Mouse (Mus musculus) cerebellum, adult (tissue): ENCODE measurements around the gene Ano4.

Source experiments
- ATAC-seq: cut with Nextera tagmentation; 2 replicates; pipeline ENCODE4 v1.9.2; 2017; ENCODE audit warnings: mild to moderate bottlenecking, moderate library complexity, mixed read lengths; ENCODE audit not compliant: insufficient number of reproducible peaks, low FRiP score, low TSS enrichment

Gene Ano4

DNA sequence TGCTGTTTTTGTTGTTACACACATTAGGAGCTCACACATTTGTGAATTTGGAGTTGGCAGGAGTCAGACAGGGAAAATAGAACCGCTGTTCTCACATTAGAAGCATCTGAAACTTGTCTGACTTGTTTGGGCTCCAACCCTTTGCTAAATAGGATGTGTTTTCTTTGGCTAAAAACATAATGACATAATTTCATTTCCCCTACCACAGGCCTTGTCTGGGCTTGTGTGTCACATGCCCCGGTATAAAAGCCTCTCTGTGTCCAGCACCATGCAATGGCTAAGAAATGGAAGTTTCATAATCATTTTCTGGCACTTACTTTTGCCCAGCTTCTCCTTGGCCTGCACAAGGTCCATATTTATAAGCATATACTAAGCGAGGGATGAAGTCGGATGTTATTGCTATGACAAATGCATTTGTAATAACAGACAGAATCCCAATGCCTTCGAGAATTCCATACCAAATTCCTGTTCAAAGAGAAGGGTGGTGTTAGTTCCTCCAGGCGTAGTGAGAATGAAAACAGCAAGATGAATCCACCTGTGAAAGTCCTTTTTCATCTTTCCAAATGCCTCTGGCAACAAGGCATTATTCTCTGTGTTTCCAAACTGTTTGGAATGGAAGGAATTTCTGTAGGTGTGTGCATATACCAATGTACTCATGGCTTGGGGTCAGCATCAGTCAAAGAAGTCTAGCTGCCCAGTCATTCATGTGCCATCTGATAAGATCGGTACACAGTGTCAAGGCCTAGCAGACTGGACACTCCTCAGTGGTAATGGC, 373.4 kb downstream of the Ano4 start:
- no peak for ATAC-seq

GRCm38 (mm10) chr10:88968586-88968985, 376.0 kb downstream of the Ano4 start:
- no peak for ATAC-seq

DNA sequence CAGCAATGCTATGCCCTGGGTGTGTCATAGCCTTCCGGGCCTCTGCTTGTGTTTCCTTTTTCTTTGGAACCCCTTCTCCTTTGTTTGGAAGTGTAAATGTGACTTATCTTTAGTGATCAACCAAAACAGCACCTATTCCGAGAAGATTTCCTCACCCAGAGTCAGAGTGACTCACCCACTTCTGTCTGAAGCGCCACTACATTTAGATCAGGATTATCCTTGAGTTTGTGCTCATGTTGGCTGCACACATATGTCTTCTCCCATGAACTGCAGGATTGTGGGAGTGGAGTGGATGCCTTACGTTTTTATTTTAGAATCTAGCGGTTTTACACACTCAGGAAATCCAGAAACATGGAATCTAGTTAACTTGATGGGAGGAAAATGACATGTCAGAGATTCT, 383.8 kb downstream of the Ano4 start:
- no peak for ATAC-seq

DNA sequence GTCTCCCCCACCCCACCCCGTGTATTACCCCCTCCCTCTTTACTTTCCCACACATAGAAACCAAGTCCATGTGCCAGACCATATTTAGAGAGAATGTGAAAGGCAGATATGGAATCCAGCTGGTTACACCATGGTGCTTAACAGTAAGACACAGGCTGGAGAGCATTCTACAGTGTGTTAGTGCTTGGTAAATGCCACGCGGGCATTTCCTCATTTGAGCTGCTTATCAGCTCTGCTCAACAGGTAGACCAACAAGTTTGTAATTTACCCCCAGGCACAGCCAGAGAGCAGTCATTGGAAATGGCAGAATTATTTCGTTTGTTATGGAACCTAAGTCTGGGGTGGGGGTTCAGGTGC, 394.3 kb downstream of the Ano4 start:
- ATAC-seq = no peak

GRCm38 (mm10) chr10:88949649-88950296, 394.8 kb downstream of the Ano4 start:
- ATAC-seq = no peak
